Mouse (Mus musculus) limb, embryonic 10.5 days (tissue): ENCODE data around the gene Gsg1l. TPM values are rescaled to one million over a fixed set of nuclear protein-coding genes. Genes with fewer than 3 reads are reported as not detected.

Experiments
- DNase-seq: peaks from one replicate; pipeline ENCODE4 v3.0.0-alpha.2; 2017; ENCODE audit warnings: low spot score
- H3K27ac ChIP-seq: fragments of 300-500 bp; sonication (generic); 2 replicates; pipeline ENCODE4 v1.5.1; 2016; ENCODE audit warnings: mild to moderate bottlenecking
- H3K27me3 ChIP-seq: fragments of 300-500 bp; sonication (generic); 2 replicates; pipeline ENCODE4 v1.6.1; 2016; ENCODE audit warnings: low read depth, mild to moderate bottlenecking; ENCODE audit not compliant: poor library complexity, severe bottlenecking
- H3K36me3 ChIP-seq: fragments of 300-500 bp; sonication (generic); 2 replicates; pipeline ENCODE4 v1.6.1; 2016; ENCODE audit warnings: mild to moderate bottlenecking, moderate library complexity
- H3K4me1 ChIP-seq: fragments of 300-500 bp; sonication (generic); 2 replicates; pipeline ENCODE4 v1.6.1; 2016
- H3K4me3 ChIP-seq: fragments of 300-500 bp; sonication (generic); 2 replicates; pipeline ENCODE4 v1.5.1; 2016; ENCODE audit warnings: mild to moderate bottlenecking, moderate library complexity
- H3K9me3 ChIP-seq: fragments of 300-500 bp; sonication (generic); replicated peaks from 2 replicates; pipeline ENCODE4 v1.6.1; 2016; ENCODE audit warnings: mild to moderate bottlenecking
- WGBS: fragments of 180-500 bp; shearing (Covaris S2); methylation state at CpG from one replicate; pipeline ENCODE4 v1.1.7; 2016; 5-methylcytosine and 5-hydroxymethylcytosine counted together
- polyA plus RNA-seq: library from polyadenylated mRNA; unstranded; fragments of >200 nt; fragmentation: Nextera tagmentation; extraction: Ambion mirVana; gene quantifications from 2 replicates; pipeline ENCODE4 v1.2.1, GENCODE M21; 2016

Gene Gsg1l
- polyA plus RNA-seq, 1 experiment from 2014 or later: 0.61 TPM

DNA sequence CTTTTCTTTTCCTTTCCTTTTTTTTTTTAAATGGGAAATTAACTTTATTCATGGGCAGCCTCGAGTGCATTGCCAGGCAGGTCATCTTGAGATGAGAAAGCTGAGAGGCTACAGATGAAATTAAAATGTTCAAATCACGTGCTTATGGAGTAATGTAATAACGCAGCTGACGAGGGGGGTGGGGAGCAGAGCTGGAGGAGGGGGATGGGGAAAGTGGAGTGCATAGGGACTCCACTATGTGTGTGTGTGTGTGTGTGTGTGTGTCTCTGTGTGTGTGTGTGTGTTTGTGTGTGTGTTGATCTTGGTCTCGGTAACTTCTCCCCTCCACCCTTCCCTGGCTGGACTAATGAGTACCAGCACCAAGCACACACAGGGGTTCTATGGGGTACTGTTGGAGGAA is 150.6 kb downstream of the Gsg1l start:
- H3K4me1 ChIP-seq: peaks cover 32% of the 10 kb centered on the region
- H3K36me3 ChIP-seq: no peaks in the 10 kb centered on the region
- peaks cover 24% of the 10 kb centered on the region; the same call in 1 of the 2 replicates for H3K27me3 ChIP-seq
- H3K4me3 ChIP-seq: no peak overlapping the region
- no peaks in the 10 kb centered on the region for H3K9me3 ChIP-seq
- WGBS: 68% methylated on average over 5 of the region's 5 CpGs
- no peak overlapping the region for H3K27ac ChIP-seq
- no peak for DNase-seq

DNA sequence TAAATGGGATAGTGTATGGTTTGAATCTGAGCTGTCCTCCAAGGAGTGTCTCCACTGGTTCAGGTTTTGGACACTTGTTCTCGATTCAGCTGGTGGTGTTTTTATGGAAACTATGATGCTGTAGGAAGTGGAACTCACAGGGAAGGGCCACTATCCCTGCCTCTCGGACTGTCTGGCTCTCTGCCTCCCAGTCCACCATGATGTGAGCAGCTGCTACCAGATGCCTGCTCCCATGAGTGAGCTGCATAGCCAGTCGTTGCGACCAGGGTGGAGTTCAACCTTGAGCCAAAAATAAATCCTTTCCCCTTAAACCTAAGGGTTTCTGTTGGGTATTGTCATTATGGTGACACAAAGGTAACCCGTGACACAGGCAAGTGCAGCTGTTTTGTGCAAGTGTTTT is 158.2 kb downstream of the Gsg1l start:
- Histone ChIP-seq H3K36me3 (no peaks in the 10 kb centered on the region), H3K4me1 (peaks cover 7% of the 10 kb centered on the region; the same call in 1 of the 2 replicates), H3K27ac (no peak overlapping the region), H3K9me3 (no peaks in the 10 kb centered on the region), H3K4me3 (no peak overlapping the region), H3K27me3 (no peaks in the 10 kb centered on the region)
- DNase-seq: no peak
- WGBS: 87% methylated on average over 5 of the region's 5 CpGs

DNA sequence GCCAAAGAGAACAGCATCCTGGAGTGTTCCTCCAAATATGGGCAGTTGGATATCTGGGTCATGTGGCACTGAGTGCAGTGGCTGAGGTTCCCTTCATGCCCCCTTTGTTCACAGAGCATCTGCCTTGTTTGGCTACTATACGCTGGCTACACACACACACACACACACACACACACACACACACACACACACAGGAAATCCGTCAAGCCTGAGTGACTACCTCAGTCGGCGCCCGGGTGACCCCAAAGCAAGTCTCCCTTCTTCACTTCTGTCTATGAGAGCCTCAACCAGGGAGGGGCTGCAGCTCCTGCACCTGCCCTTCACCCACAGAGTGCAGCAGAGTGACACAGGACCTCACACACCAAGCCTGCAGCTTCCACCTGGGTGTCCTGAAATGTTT is 161.4 kb downstream of the Gsg1l start:
- H3K27me3 ChIP-seq: no peaks in the 10 kb centered on the region
- 78% methylated on average over 5 of the region's 5 CpGs for WGBS
- H3K4me1 ChIP-seq: peaks cover 7% of the 10 kb centered on the region; the same call in 1 of the 2 replicates
- DNase-seq: no peak
- H3K4me3 ChIP-seq: no peak overlapping the region
- H3K36me3 ChIP-seq: no peaks in the 10 kb centered on the region
- no peaks in the 10 kb centered on the region for H3K9me3 ChIP-seq
- no peak overlapping the region for H3K27ac ChIP-seq

DNA sequence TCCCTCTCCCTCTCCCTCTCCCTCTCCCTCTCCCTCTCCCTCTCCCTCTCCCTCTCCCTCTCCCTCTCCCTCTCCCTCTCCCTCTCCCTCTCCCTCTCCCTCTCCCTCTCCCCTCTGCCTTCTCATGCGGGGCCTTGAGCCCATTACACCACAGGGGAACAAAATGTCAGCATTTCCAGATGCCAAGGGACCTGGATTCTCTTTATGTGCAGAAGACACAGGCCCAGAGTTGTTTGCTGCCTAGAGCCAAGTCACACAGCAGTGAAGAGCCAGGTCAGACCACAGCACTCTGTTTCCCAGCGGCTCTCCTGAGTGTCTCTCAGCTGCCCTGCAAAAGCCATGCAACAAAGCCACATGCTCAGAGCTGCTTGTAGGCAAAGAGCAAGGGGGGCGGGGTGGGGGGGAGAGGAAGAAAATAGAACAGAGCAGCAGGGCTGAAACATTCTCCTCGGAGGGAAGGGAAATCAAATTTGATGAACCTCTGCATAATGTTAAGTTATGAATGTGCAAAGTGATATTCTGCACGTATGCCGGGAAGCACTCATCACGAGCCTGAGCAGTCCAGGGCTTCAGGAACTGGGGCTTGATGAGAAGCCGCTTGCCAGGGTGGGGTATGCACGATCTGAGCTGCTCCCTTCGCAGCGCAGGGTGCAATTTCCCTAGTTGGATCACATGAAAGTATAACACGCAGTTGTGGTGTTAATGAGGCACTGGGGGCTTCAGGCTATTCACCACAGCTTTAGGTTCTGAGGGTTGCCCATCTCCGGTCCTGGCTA is 181.6 kb downstream of the Gsg1l start:
- H3K4me1 ChIP-seq: peaks cover 21% of the 10 kb centered on the region
- peaks cover 18% of the 10 kb centered on the region for H3K27me3 ChIP-seq
- H3K9me3 ChIP-seq: no peaks in the 10 kb centered on the region
- no peaks in the 10 kb centered on the region for H3K36me3 ChIP-seq
- no peak overlapping the region for H3K4me3 ChIP-seq
- 61% methylated on average over 13 of the region's 13 CpGs for WGBS
- no peak for DNase-seq
- no peak overlapping the region for H3K27ac ChIP-seq

DNA sequence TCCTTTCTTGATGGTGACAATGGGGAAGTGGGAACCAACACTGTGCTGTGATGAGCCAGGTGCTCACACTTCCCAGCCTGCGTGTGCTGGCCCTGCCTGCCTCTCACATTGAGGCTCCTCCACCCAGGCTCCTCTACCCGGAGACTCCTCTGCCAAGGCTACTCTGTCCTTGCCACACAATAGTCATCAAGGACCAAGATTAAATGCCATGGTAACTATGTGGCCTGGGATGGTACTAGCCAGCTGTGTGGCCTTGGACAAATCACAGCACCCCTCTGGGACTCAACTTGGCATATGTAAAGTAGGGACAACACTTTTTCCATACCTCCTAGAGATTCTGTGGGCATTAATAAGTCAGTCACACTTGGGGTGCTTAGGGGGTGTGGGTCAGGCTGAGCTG is 182.3 kb downstream of the Gsg1l start:
- peaks cover 18% of the 10 kb centered on the region for H3K27me3 ChIP-seq
- WGBS: 62% methylated on average over 2 of the region's 2 CpGs

DNA sequence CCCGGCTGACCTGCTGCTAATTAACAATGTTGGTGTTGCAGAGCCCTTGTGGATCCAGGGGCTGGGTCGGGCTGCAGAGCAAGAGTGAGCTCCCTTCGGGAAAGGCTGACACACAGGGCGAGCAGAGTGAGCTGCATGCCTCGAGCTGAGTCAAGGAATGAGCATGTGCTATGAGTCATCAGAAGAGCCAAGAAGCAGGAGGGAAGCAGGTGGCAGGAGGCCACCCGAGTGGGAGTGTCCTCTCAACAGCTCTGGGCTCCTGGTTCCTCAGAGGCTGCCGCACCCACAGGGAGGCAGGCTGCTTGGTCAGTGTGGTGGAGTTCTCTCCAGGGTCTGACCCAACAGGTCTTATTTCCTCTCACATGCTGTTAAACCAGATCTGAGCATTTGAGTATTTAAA is 183.2 kb downstream of the Gsg1l start:
- peaks cover 21% of the 10 kb centered on the region for H3K4me1 ChIP-seq
- H3K36me3 ChIP-seq: no peaks in the 10 kb centered on the region
- peaks cover 18% of the 10 kb centered on the region for H3K27me3 ChIP-seq
- H3K9me3 ChIP-seq: no peaks in the 10 kb centered on the region
- DNase-seq: no peak
- no peak overlapping the region for H3K4me3 ChIP-seq
- no peak overlapping the region for H3K27ac ChIP-seq
- WGBS: 39% methylated on average over 7 of the region's 7 CpGs

More for the DNA sequence above, 182.3 kb downstream of the Gsg1l start:
- DNase-seq: no peak
- peaks cover 21% of the 10 kb centered on the region for H3K4me1 ChIP-seq
- no peak overlapping the region for H3K27ac ChIP-seq
- no peaks in the 10 kb centered on the region for H3K9me3 ChIP-seq
- H3K4me3 ChIP-seq: no peak overlapping the region
- no peaks in the 10 kb centered on the region for H3K36me3 ChIP-seq

DNA sequence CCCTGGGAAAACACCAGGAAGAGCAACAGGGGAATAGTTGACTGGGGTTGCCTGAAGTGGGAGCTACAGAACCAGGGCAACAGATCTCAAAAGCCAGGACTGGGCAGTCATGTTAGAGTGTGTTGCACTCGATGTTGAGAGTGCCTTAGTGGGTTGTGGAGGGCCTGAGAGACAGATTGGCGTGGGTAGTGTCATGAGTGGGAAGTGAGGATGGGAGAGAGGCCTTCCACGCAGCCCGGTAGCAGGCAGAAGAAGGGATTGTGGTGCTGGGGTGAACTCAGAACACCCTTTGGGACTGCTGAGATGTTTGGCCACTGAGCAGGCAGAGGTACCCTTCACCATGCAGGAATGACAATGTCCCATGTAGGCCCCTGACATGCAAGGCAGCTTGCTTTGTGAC is 185.2 kb downstream of the Gsg1l start:
- 91% methylated on average over 4 of the region's 4 CpGs for WGBS

DNA sequence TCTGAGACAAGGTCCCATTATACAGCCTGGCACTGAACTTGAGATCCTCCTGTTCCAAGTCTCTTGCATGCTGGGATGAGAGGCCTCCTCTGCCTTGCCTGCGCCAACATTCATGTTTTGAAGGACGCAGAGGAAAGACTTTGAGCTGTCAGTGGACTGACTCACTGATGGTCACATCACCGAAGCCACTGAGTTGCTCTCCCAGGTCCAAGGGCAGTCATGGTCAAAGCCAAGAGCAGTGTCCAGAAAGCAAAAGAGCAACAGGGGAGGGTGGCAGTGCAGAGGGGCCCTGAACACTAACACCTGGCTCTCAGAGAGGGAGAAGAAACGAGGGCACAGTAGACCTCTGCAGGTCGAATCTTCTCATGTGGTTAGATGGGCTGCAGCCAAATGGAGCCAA is 188.6 kb downstream of the Gsg1l start:
- Histone ChIP-seq H3K4me3 (no peak overlapping the region), H3K4me1 (peaks cover 10% of the 10 kb centered on the region), H3K27ac (no peak overlapping the region), H3K9me3 (no peaks in the 10 kb centered on the region), H3K27me3 (no peaks in the 10 kb centered on the region), H3K36me3 (no peaks in the 10 kb centered on the region)
- WGBS: 96% methylated on average over 5 of the region's 5 CpGs
- DNase-seq: no peak

More for the DNA sequence above, 185.2 kb downstream of the Gsg1l start:
- H3K4me1 ChIP-seq: peaks cover 30% of the 10 kb centered on the region
- no peak for DNase-seq
- H3K9me3 ChIP-seq: no peaks in the 10 kb centered on the region
- peaks cover 17% of the 10 kb centered on the region for H3K27me3 ChIP-seq
- H3K36me3 ChIP-seq: no peaks in the 10 kb centered on the region
- no peak overlapping the region for H3K4me3 ChIP-seq
- no peak overlapping the region for H3K27ac ChIP-seq

DNA sequence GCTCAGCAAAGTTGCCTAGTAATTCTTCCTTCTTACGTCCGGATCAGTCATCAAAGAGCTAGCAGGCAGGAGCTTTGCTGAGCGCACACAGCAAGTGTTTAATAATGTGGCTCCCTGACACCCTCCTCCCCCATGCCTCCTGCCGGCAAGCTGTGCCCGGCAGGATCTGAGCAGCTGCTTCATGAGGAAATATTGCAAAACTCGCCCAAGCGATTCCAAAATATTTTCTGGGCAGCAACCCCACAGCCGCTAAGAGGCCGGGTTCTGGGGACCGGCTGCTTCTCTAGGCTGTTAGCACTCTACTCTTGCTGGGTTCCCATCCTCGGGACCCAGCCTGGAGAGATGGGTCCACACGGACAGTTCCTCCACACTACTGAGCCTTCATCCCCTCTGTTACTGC is 193.8 kb downstream of the Gsg1l start:
- Histone ChIP-seq H3K9me3 (no peaks in the 10 kb centered on the region), H3K27ac (peak overlapping the region; percentile 63), H3K27me3 (no peaks in the 10 kb centered on the region), H3K36me3 (no peaks in the 10 kb centered on the region), H3K4me1 (peaks cover 62% of the 10 kb centered on the region), H3K4me3 (no peak overlapping the region)
- DNase-seq: no peak
- 71% methylated on average over 12 of the region's 12 CpGs for WGBS

DNA sequence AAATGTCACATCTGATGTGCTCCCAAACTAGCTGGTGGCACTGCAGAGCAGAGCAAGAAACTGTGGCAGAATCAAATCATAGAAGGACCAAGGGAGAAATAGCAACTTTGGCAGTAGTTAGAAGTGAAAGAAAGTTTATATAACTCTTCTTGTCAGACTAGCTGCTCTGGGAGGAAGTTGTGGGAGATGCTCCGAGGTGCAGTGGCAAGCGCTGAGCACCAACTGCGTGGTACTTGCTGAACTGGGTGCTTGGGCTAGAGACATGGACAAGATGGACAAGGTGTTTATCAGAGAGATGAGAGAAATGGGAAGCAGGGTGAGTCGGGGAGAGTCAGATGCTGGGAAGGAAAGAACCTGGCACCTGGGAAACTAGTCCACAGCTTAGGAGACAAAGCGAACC is 194.4 kb downstream of the Gsg1l start:
- Histone ChIP-seq H3K27me3 (no peaks in the 10 kb centered on the region), H3K9me3 (no peaks in the 10 kb centered on the region), H3K36me3 (no peaks in the 10 kb centered on the region), H3K27ac (peak overlapping the region; percentile 63), H3K4me3 (no peak overlapping the region), H3K4me1 (peaks cover 63% of the 10 kb centered on the region)
- WGBS: 88% methylated on average over 5 of the region's 5 CpGs
- DNase-seq: no peak

DNA sequence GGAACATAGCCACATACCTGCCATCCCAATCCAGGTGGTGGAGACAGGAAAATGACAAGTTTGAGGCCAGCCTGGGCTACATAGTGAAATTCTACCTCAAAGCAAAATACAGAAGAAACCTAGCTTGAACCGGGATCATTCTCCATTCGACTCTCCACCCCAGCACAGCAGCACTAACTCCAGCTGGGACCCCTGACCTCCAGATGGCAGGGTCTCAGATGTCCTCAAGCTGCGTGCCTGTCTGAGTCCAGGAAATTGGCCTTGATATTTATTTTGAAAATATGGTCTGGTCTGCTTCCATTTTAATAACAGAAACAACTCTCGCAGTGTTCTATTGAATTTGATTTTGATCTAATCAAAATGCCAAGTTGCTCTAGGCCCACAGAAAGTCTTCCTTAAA is 195.1 kb downstream of the Gsg1l start:
- Histone ChIP-seq H3K27ac (peak overlapping the region; percentile 68), H3K36me3 (no peaks in the 10 kb centered on the region), H3K9me3 (no peaks in the 10 kb centered on the region), H3K27me3 (no peaks in the 10 kb centered on the region), H3K4me3 (no peak overlapping the region), H3K4me1 (peaks cover 59% of the 10 kb centered on the region)
- DNase-seq: no peak
- 27% methylated on average over 4 of the region's 4 CpGs for WGBS

DNA sequence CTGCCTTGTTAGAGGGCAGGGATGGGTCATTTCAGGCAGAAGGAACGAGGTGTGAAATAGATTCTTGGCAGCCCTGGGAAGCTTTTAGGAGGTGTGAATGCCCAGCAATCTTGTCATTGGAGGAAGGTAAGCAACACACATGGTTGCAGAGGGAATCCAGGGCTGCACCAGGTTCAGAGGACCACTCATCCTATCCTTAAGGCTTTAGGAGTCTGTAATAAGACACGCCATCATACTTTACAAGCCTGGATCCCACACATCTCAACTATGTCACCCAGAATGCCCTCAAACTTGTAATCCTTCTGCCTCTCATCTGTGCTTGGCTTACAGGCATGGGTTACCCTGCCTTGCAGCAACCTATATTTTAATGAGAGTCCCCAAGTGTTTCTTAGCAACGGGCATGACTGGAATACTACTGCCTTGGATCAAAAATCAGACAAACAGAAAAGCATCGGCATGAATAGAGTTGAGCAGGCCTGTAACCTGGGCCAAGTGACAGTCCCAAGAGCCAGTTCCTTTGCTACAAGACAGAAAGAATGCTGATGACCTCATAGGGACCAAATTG is 196.0 kb downstream of the Gsg1l start:
- H3K4me1 ChIP-seq: peaks cover 59% of the 10 kb centered on the region
- no peak for DNase-seq
- no peaks in the 10 kb centered on the region for H3K27me3 ChIP-seq
- 44% methylated on average over 4 of the region's 4 CpGs for WGBS
- H3K27ac ChIP-seq: peak overlapping the region; percentile 68
- H3K36me3 ChIP-seq: no peaks in the 10 kb centered on the region
- no peaks in the 10 kb centered on the region for H3K9me3 ChIP-seq
- no peak overlapping the region for H3K4me3 ChIP-seq

DNA sequence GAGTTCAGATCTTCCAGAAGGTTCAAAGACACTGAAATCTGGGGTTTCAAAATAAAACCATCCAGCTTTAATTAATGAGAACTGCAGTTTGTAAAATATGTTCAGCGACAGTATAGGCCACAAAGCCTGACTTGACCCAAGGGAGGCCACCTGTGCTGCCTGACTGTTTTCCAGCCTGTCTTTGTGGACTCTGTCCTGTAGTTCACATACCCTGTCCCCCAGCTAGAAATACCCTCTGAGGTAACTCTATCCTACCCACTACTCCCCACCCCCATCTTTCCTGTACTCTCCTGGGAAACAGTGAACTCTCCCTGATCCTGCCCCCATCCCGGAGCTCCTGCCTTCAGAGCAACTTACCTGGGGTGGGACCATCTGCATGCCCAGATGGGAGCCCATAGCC is 199.0 kb downstream of the Gsg1l start:
- H3K4me1 ChIP-seq: peaks cover 54% of the 10 kb centered on the region
- no peaks in the 10 kb centered on the region for H3K9me3 ChIP-seq
- no peaks in the 10 kb centered on the region for H3K27me3 ChIP-seq
- 0 out of 2 replicates have a peak overlapping the region, but pooled peaks have one; percentile 48 for H3K27ac ChIP-seq
- no peak overlapping the region for H3K4me3 ChIP-seq
- no peak for DNase-seq
- H3K36me3 ChIP-seq: no peaks in the 10 kb centered on the region
- 71% methylated on average over 2 of the region's 2 CpGs for WGBS
